Mouse (Mus musculus): ENCODE measurements at regions not wholly inside any gene's neighbourhood (a gene's known extent, or its start where the extent isn't known, plus 50 kb on each side); places are given as distances from the start of the nearest gene placed in this dataset.

- peak; percentile 85 for ATAC-seq
Observed at GRCm38 (mm10) chr12:32533641-32534040, 155.1 kb downstream of the Ccdc71l start.

GRCm38 (mm10) chr12:32545466-32545865 is 167.0 kb downstream of the Ccdc71l start:
- H3K4me3 ChIP-seq (ENCODE audit: low read length): no peak overlapping the region
- no peak for ATAC-seq
- H3K36me3 ChIP-seq (ENCODE audit: control insufficient read depth, insufficient read depth, low read length): no peaks in the 10 kb centered on the region
- H3K4me1 ChIP-seq (ENCODE audit: control insufficient read depth, insufficient read depth, low read length): no peaks in the 10 kb centered on the region
- no peak overlapping the region for H3K4me2 ChIP-seq (ENCODE audit: low read depth, low read length)
- no peaks in the 10 kb centered on the region for H3K27me3 ChIP-seq (replicated peaks; ENCODE audit: control insufficient read depth, insufficient read depth, low read length)
- no peak overlapping the region for H3K27ac ChIP-seq (ENCODE audit: low read length)
- no peak overlapping the region for H3K9ac ChIP-seq (ENCODE audit: low read depth, low read length)
- no peaks in the 10 kb centered on the region for H3K9me3 ChIP-seq (ENCODE audit: control insufficient read depth, low read length)
- WGBS: 91% methylated on average over 1 of the region's 1 CpGs

More at GRCm38 (mm10) chr12:32533641-32534040, 155.1 kb downstream of the Ccdc71l start:
- no peak overlapping the region for H3K27ac ChIP-seq (ENCODE audit: low read length)
- no peak overlapping the region for H3K9ac ChIP-seq (ENCODE audit: low read depth, low read length)
- no peaks in the 10 kb centered on the region for H3K27me3 ChIP-seq (replicated peaks; ENCODE audit: control insufficient read depth, insufficient read depth, low read length)
- no peaks in the 10 kb centered on the region for H3K36me3 ChIP-seq (ENCODE audit: control insufficient read depth, insufficient read depth, low read length)
- no peak overlapping the region for H3K4me3 ChIP-seq (ENCODE audit: low read length)
- H3K4me1 ChIP-seq (ENCODE audit: control insufficient read depth, insufficient read depth, low read length): no peaks in the 10 kb centered on the region
- H3K4me2 ChIP-seq (ENCODE audit: low read depth, low read length): no peak overlapping the region
- H3K9me3 ChIP-seq (ENCODE audit: control insufficient read depth, low read length): no peaks in the 10 kb centered on the region

GRCm38 (mm10) chr12:32546356-32546755 is 167.9 kb downstream of the Ccdc71l start:
- Histone ChIP-seq H3K4me3 (ENCODE audit: low read length) (no peak overlapping the region), H3K4me2 (ENCODE audit: low read depth, low read length) (no peak overlapping the region), H3K36me3 (ENCODE audit: control insufficient read depth, insufficient read depth, low read length) (no peaks in the 10 kb centered on the region), H3K9ac (ENCODE audit: low read depth, low read length) (no peak overlapping the region), H3K27ac (ENCODE audit: low read length) (no peak overlapping the region), H3K4me1 (ENCODE audit: control insufficient read depth, insufficient read depth, low read length) (no peaks in the 10 kb centered on the region), H3K27me3 (replicated peaks; ENCODE audit: control insufficient read depth, insufficient read depth, low read length) (no peaks in the 10 kb centered on the region), H3K9me3 (ENCODE audit: control insufficient read depth, low read length) (no peaks in the 10 kb centered on the region)
- no peak for ATAC-seq

- H3K4me2 ChIP-seq (ENCODE audit: low read depth, low read length): no peak overlapping the region
- no peaks in the 10 kb centered on the region for H3K27me3 ChIP-seq (replicated peaks; ENCODE audit: control insufficient read depth, insufficient read depth, low read length)
- H3K9ac ChIP-seq (ENCODE audit: low read depth, low read length): no peak overlapping the region
- no peaks in the 10 kb centered on the region for H3K9me3 ChIP-seq (ENCODE audit: control insufficient read depth, low read length)
- WGBS: 87% methylated on average over 5 of the region's 5 CpGs
- ATAC-seq: no peak
- H3K4me3 ChIP-seq (ENCODE audit: low read length): no peak overlapping the region
- no peaks in the 10 kb centered on the region for H3K36me3 ChIP-seq (ENCODE audit: control insufficient read depth, insufficient read depth, low read length)
- H3K27ac ChIP-seq (ENCODE audit: low read length): no peak overlapping the region
- no peaks in the 10 kb centered on the region for H3K4me1 ChIP-seq (ENCODE audit: control insufficient read depth, insufficient read depth, low read length)
Observed at GRCm38 (mm10) chr12:32553793-32554192, 175.3 kb downstream of the Ccdc71l start.

GRCm38 (mm10) chr12:32567777-32568176 is 189.3 kb downstream of the Ccdc71l start:
- Histone ChIP-seq H3K4me1 (ENCODE audit: control insufficient read depth, insufficient read depth, low read length) (no peaks in the 10 kb centered on the region), H3K9me3 (ENCODE audit: control insufficient read depth, low read length) (no peaks in the 10 kb centered on the region), H3K4me2 (ENCODE audit: low read depth, low read length) (no peak overlapping the region), H3K4me3 (ENCODE audit: low read length) (no peak overlapping the region), H3K27me3 (replicated peaks; ENCODE audit: control insufficient read depth, insufficient read depth, low read length) (no peaks in the 10 kb centered on the region), H3K27ac (ENCODE audit: low read length) (no peak overlapping the region), H3K9ac (ENCODE audit: low read depth, low read length) (no peak overlapping the region), H3K36me3 (ENCODE audit: control insufficient read depth, insufficient read depth, low read length) (no peaks in the 10 kb centered on the region)
- no peak for ATAC-seq
- WGBS: 74% methylated on average over 3 of the region's 3 CpGs

GRCm38 (mm10) chr12:32581304-32581703 is 202.8 kb downstream of the Ccdc71l start:
- no peaks in the 10 kb centered on the region for H3K4me1 ChIP-seq (ENCODE audit: control insufficient read depth, insufficient read depth, low read length)
- H3K27ac ChIP-seq (ENCODE audit: low read length): no peak overlapping the region
- no peaks in the 10 kb centered on the region for H3K36me3 ChIP-seq (ENCODE audit: control insufficient read depth, insufficient read depth, low read length)
- H3K4me2 ChIP-seq (ENCODE audit: low read depth, low read length): no peak overlapping the region
- H3K9me3 ChIP-seq (ENCODE audit: control insufficient read depth, low read length): no peaks in the 10 kb centered on the region
- no peak for ATAC-seq
- H3K27me3 ChIP-seq (replicated peaks; ENCODE audit: control insufficient read depth, insufficient read depth, low read length): no peaks in the 10 kb centered on the region
- H3K9ac ChIP-seq (ENCODE audit: low read depth, low read length): no peak overlapping the region
- WGBS: 72% methylated on average over 6 of the region's 6 CpGs
- H3K4me3 ChIP-seq (ENCODE audit: low read length): no peak overlapping the region

GRCm38 (mm10) chr12:32602131-32602815 is 217.1 kb upstream of the Nampt start:
- no peaks in the 10 kb centered on the region for H3K36me3 ChIP-seq (ENCODE audit: control insufficient read depth, insufficient read depth, low read length)
- H3K4me2 ChIP-seq (ENCODE audit: low read depth, low read length): no peak overlapping the region
- no peaks in the 10 kb centered on the region for H3K27me3 ChIP-seq (replicated peaks; ENCODE audit: control insufficient read depth, insufficient read depth, low read length)
- no peak overlapping the region for H3K27ac ChIP-seq (ENCODE audit: low read length)
- no peaks in the 10 kb centered on the region for H3K4me1 ChIP-seq (ENCODE audit: control insufficient read depth, insufficient read depth, low read length)
- H3K4me3 ChIP-seq (ENCODE audit: low read length): no peak overlapping the region
- no peaks in the 10 kb centered on the region for H3K9me3 ChIP-seq (ENCODE audit: control insufficient read depth, low read length)
- WGBS: 78% methylated on average over 10 of the region's 10 CpGs
- no peak for ATAC-seq
- no peak overlapping the region for H3K9ac ChIP-seq (ENCODE audit: low read depth, low read length)

- ATAC-seq: no peak
- no peaks in the 10 kb centered on the region for H3K4me1 ChIP-seq (ENCODE audit: control insufficient read depth, insufficient read depth, low read length)
- no peaks in the 10 kb centered on the region for H3K36me3 ChIP-seq (ENCODE audit: control insufficient read depth, insufficient read depth, low read length)
- no peaks in the 10 kb centered on the region for H3K27me3 ChIP-seq (replicated peaks; ENCODE audit: control insufficient read depth, insufficient read depth, low read length)
- no peaks in the 10 kb centered on the region for H3K9me3 ChIP-seq (ENCODE audit: control insufficient read depth, low read length)
- H3K9ac ChIP-seq (ENCODE audit: low read depth, low read length): no peak overlapping the region
- no peak overlapping the region for H3K27ac ChIP-seq (ENCODE audit: low read length)
- no peak overlapping the region for H3K4me3 ChIP-seq (ENCODE audit: low read length)
- no peak overlapping the region for H3K4me2 ChIP-seq (ENCODE audit: low read depth, low read length)
Observed at GRCm38 (mm10) chr12:32605353-32605752, 214.0 kb upstream of the Nampt start.

- H3K36me3 ChIP-seq (ENCODE audit: control insufficient read depth, insufficient read depth, low read length): no peaks in the 10 kb centered on the region
- H3K4me3 ChIP-seq (ENCODE audit: low read length): no peak overlapping the region
- WGBS: 49% methylated on average over 3 of the region's 3 CpGs
- H3K27me3 ChIP-seq (replicated peaks; ENCODE audit: control insufficient read depth, insufficient read depth, low read length): no peaks in the 10 kb centered on the region
- no peak overlapping the region for H3K9ac ChIP-seq (ENCODE audit: low read depth, low read length)
- ATAC-seq: no peak
- H3K4me2 ChIP-seq (ENCODE audit: low read depth, low read length): no peak overlapping the region
- no peaks in the 10 kb centered on the region for H3K4me1 ChIP-seq (ENCODE audit: control insufficient read depth, insufficient read depth, low read length)
- H3K27ac ChIP-seq (ENCODE audit: low read length): no peak overlapping the region
- no peaks in the 10 kb centered on the region for H3K9me3 ChIP-seq (ENCODE audit: control insufficient read depth, low read length)
Observed at GRCm38 (mm10) chr12:32615000-32615399, 204.3 kb upstream of the Nampt start.

- Histone ChIP-seq H3K27me3 (replicated peaks; ENCODE audit: control insufficient read depth, insufficient read depth, low read length) (no peaks in the 10 kb centered on the region), H3K4me3 (ENCODE audit: low read length) (no peak overlapping the region), H3K4me2 (ENCODE audit: low read depth, low read length) (no peak overlapping the region), H3K36me3 (ENCODE audit: control insufficient read depth, insufficient read depth, low read length) (no peaks in the 10 kb centered on the region), H3K9me3 (ENCODE audit: control insufficient read depth, low read length) (no peaks in the 10 kb centered on the region), H3K27ac (ENCODE audit: low read length) (no peak overlapping the region), H3K4me1 (ENCODE audit: control insufficient read depth, insufficient read depth, low read length) (no peaks in the 10 kb centered on the region), H3K9ac (ENCODE audit: low read depth, low read length) (no peak overlapping the region)
- ATAC-seq: no peak
- WGBS: 95% methylated on average over 5 of the region's 5 CpGs
Observed at GRCm38 (mm10) chr12:32616086-32616485, 203.3 kb upstream of the Nampt start.
